15 mouse cellular contexts compared by ENCODE assay signal in the genomic region with DNA sequence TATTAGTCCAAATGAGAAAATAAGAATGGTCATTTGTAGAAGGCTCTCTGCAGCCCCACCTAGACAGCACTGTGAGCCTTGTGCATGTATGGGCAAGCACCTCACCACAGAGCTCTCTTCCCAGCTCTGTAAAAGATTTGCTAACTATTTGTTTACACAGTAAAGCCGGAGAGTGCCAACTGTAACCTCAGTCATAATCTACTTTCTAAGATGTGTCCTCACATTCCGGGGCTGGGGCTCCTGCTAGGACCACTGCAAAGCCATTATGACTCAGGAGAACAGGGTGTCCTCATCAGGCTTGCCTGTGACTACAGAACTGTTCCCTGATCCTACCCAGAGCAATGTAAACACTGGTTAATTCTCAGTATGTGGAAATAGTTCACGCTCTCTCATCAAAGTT. TPM values are rescaled to one million over a fixed set of nuclear protein-coding genes. Genes with fewer than 3 reads are reported as not detected.
DNase-seq lines count a peak whose midpoint lies in the region; ATAC-seq and TF ChIP-seq lines count a peak whose summit lies in the region.
"Had no signal": no experiment of that assay in that cellular context is flagged by ENCODE, and none has a peak within 500 bp of the region (broad histone marks: within the 10 kb centered on the region; RNA-seq: fewer than 3 reads in every experiment).

No protein-coding gene starts in this region.

- 0 out of 2 replicates have a peak overlapping the region, but pooled peaks have one; percentile 10 for H3K27ac ChIP-seq in liver, embryonic 12.5 days
- H3K27ac ChIP-seq in liver, embryonic 11.5 days (ENCODE audit: low read depth, low read length) = no peak overlapping the region
- no peak overlapping the region for H3K27ac ChIP-seq in intestine, embryonic 14.5 days (ENCODE audit: low read depth)
- H3K27ac ChIP-seq in liver, embryonic 14.5 days = no peak overlapping the region
- H3K27ac ChIP-seq in stomach, embryonic 15.5 days = no peak overlapping the region
- H3K27ac ChIP-seq: embryonic facial prominence, embryonic 12.5 days; forebrain, embryonic 15.5 days; midbrain, embryonic 15.5 days had no signal

- no peaks in the 10 kb centered on the region for H3K9me3 ChIP-seq in liver, embryonic 12.5 days (replicated peaks)
- H3K9me3 ChIP-seq in liver, embryonic 11.5 days (ENCODE audit: control insufficient read depth, low read length) = no peaks in the 10 kb centered on the region
- H3K9me3 ChIP-seq in intestine, embryonic 14.5 days (ENCODE audit: control insufficient read depth, low read length) = no peaks in the 10 kb centered on the region
- no peaks in the 10 kb centered on the region for H3K9me3 ChIP-seq in liver, embryonic 14.5 days (ENCODE audit: control insufficient read depth, low read length)
- no peaks in the 10 kb centered on the region for H3K9me3 ChIP-seq in stomach, embryonic 15.5 days
- H3K9me3 ChIP-seq: embryonic facial prominence, embryonic 12.5 days; forebrain, embryonic 15.5 days; midbrain, embryonic 15.5 days had no signal

- no peak overlapping the region for H3K9ac ChIP-seq in liver, embryonic 12.5 days
- H3K9ac ChIP-seq in liver, embryonic 11.5 days (ENCODE audit: low read depth, low read length) = no peak overlapping the region
- H3K9ac ChIP-seq in intestine, embryonic 14.5 days (ENCODE audit: low read length) = no peak overlapping the region
- no peak overlapping the region for H3K9ac ChIP-seq in liver, embryonic 14.5 days (replicated peaks)
- H3K9ac ChIP-seq in stomach, embryonic 15.5 days = no peak overlapping the region
- H3K9ac ChIP-seq: embryonic facial prominence, embryonic 12.5 days; forebrain, embryonic 15.5 days; midbrain, embryonic 15.5 days had no signal

- no peaks in the 10 kb centered on the region for H3K36me3 ChIP-seq in liver, embryonic 12.5 days
- no peaks in the 10 kb centered on the region for H3K36me3 ChIP-seq in liver, embryonic 11.5 days (ENCODE audit: control insufficient read depth, insufficient read depth, low read length)
- H3K36me3 ChIP-seq in intestine, embryonic 14.5 days (ENCODE audit: control insufficient read depth, insufficient read depth, low read length) = no peaks in the 10 kb centered on the region
- H3K36me3 ChIP-seq in liver, embryonic 14.5 days (replicated peaks; ENCODE audit: control insufficient read depth, insufficient read depth, low read depth) = no peaks in the 10 kb centered on the region
- no peaks in the 10 kb centered on the region for H3K36me3 ChIP-seq in stomach, embryonic 15.5 days
- H3K36me3 ChIP-seq: embryonic facial prominence, embryonic 12.5 days; forebrain, embryonic 15.5 days; midbrain, embryonic 15.5 days had no signal

- intact Hi-C loops in left cerebral cortex, postnatal 36 days (cut with DNase I) = no loop called here

- no peak for TF ChIP-seq CTCF in liver, embryonic 14.5 days (IDR thresholded peaks at IDR 0.05; ENCODE audit: low read depth)

- H3K4me1 ChIP-seq in liver, embryonic 12.5 days = peaks cover 13% of the 10 kb centered on the region
- H3K4me1 ChIP-seq in liver, embryonic 11.5 days (replicated peaks; ENCODE audit: control insufficient read depth, insufficient read depth, low read length) = 0 out of 2 replicates have a peak, but pooled peaks cover under 1% of the 10 kb centered on the region
- H3K4me1 ChIP-seq in intestine, embryonic 14.5 days (replicated peaks; ENCODE audit: control insufficient read depth, insufficient read depth, low read length) = no peaks in the 10 kb centered on the region; the same call in 1 of the 2 replicates
- H3K4me1 ChIP-seq in liver, embryonic 14.5 days (replicated peaks; ENCODE audit: control insufficient read depth in 2 of 2, insufficient read depth in 2 of 2, low read length in 1 of 2) = peaks cover 4 to 7% of the 10 kb centered on the region in 2 experiments; a peak in 3 of 4 replicates
- 0 out of 2 replicates have a peak, but pooled peaks cover 4% of the 10 kb centered on the region for H3K4me1 ChIP-seq in stomach, embryonic 15.5 days
- H3K4me1 ChIP-seq: embryonic facial prominence, embryonic 12.5 days; midbrain, embryonic 15.5 days had no signal

- H3K27me3 ChIP-seq in liver, embryonic 12.5 days (replicated peaks) = peaks cover 4% of the 10 kb centered on the region; the same call in 1 of the 2 replicates
- H3K27me3 ChIP-seq in liver, embryonic 11.5 days (replicated peaks; ENCODE audit: control insufficient read depth, insufficient read depth, low read length) = no peaks in the 10 kb centered on the region
- H3K27me3 ChIP-seq in intestine, embryonic 14.5 days (replicated peaks; ENCODE audit: control insufficient read depth, insufficient read depth, low read length) = no peaks in the 10 kb centered on the region
- H3K27me3 ChIP-seq in liver, embryonic 14.5 days (ENCODE audit: control insufficient read depth, insufficient read depth, low read length) = no peaks in the 10 kb centered on the region
- no peaks in the 10 kb centered on the region for H3K27me3 ChIP-seq in stomach, embryonic 15.5 days (replicated peaks)
- H3K27me3 ChIP-seq: embryonic facial prominence, embryonic 12.5 days; forebrain, embryonic 15.5 days; midbrain, embryonic 15.5 days had no signal

- WGBS in liver, embryonic 12.5 days (ENCODE audit: insufficient replicate concordance) = 42% methylated on average over 3 of the region's 3 CpGs
- WGBS in liver, embryonic 11.5 days = 51% methylated on average over 3 of the region's 3 CpGs
- WGBS in intestine, embryonic 14.5 days = 28% methylated on average over 3 of the region's 3 CpGs
- WGBS in liver, embryonic 14.5 days (ENCODE audit: insufficient replicate concordance) = 50% methylated on average over 3 of the region's 3 CpGs
- WGBS in stomach, embryonic 15.5 days = 20% methylated on average over 3 of the region's 3 CpGs

- no peak for TF ChIP-seq EP300 in liver, embryonic 14.5 days (IDR thresholded peaks at IDR 0.05; ENCODE audit: low read depth)

- H3K4me2 ChIP-seq in liver, embryonic 12.5 days = no peak overlapping the region
- H3K4me2 ChIP-seq in liver, embryonic 11.5 days = no peak overlapping the region
- H3K4me2 ChIP-seq in intestine, embryonic 14.5 days (ENCODE audit: low read length) = no peak overlapping the region
- no peak overlapping the region for H3K4me2 ChIP-seq in liver, embryonic 14.5 days (ENCODE audit: low read depth)
- no peak overlapping the region for H3K4me2 ChIP-seq in stomach, embryonic 15.5 days
- H3K4me2 ChIP-seq: embryonic facial prominence, embryonic 12.5 days; forebrain, embryonic 15.5 days; heart, embryonic 11.5 days; midbrain, embryonic 15.5 days had no signal

- no peak overlapping the region for H3K4me3 ChIP-seq in liver, embryonic 12.5 days
- no peak overlapping the region for H3K4me3 ChIP-seq in liver, embryonic 11.5 days (ENCODE audit: low read depth, low read length)
- H3K4me3 ChIP-seq in intestine, embryonic 14.5 days (ENCODE audit: low read depth, low read length) = no peak overlapping the region
- H3K4me3 ChIP-seq in liver, embryonic 14.5 days (ENCODE audit: insufficient read depth in 1 of 2, low read depth in 2 of 2, low read length in 2 of 2) = no peak overlapping the region
- no peak overlapping the region for H3K4me3 ChIP-seq in stomach, embryonic 15.5 days (replicated peaks)
- H3K4me3 ChIP-seq: embryonic facial prominence, embryonic 12.5 days; forebrain, embryonic 15.5 days; midbrain, embryonic 15.5 days had no signal

- ATAC-seq in liver, embryonic 12.5 days = peak; percentile 49; the same call in 1 of the 2 replicates
- ATAC-seq in liver, embryonic 11.5 days (replicated peaks; ENCODE audit: low FRiP score) = no peak
- ATAC-seq in intestine, embryonic 14.5 days (replicated peaks; ENCODE audit: low FRiP score, low TSS enrichment, low read depth) = peak; percentile 47; the same call in 1 of the 2 replicates
- 0 out of 2 replicates have a peak, but pooled peaks have one; percentile 33 for ATAC-seq in liver, embryonic 14.5 days (ENCODE audit: insufficient read depth)
- ATAC-seq in stomach, embryonic 15.5 days (ENCODE audit: insufficient read depth, low FRiP score, low read depth) = peak; percentile 83
- ATAC-seq in CD4-positive, CD25-positive, alpha-beta regulatory T cell, adult 4 months = no peak
- ATAC-seq: forebrain, embryonic 15.5 days; midbrain, embryonic 15.5 days had no signal

- DNase-seq in liver, embryonic 11.5 days (ENCODE audit: low spot score) = no peak
- DNase-seq in intestine, embryonic 14.5 days (ENCODE audit: low spot score) = no peak
- DNase-seq in liver, embryonic 14.5 days (ENCODE audit: low read depth in 3 of 3, low spot score in 3 of 3) = no peak
- DNase-seq in left cerebral cortex, postnatal 36 days (ENCODE audit: low spot score in 2 of 2) = no peak
- no peak for DNase-seq in cerebellum, adult 11 months
- DNase-seq: adrenal gland, postnatal 36 days; cerebellum, postnatal 36 days; right cerebral cortex, postnatal 4 days had no signal

RNA-seq across cellular contexts. Expression of gene Gclc, which starts 9.5 kb away (rescaled TPM):
- 44.5 and 45.0 TPM in 2 replicates for polyA plus RNA-seq in liver, embryonic 12.5 days (2016; fragmentation: Nextera tagmentation; extraction: Ambion mirVana)
- 29.7 and 32.8 TPM in 2 replicates for polyA plus RNA-seq in liver, embryonic 11.5 days (2014; fragmentation: Nextera tagmentation; extraction: Ambion mirVana)
- 15.3 and 16.4 TPM in 2 replicates for polyA plus RNA-seq in intestine, embryonic 14.5 days (2014; fragmentation: Nextera tagmentation; extraction: Ambion mirVana)
- polyA plus RNA-seq in liver, embryonic 14.5 days (2012; rRNA removed) = 24.1 and 30.9 TPM in 2 replicates
- polyA plus RNA-seq in liver, embryonic 14.5 days (2014; fragmentation: Nextera tagmentation; extraction: Ambion mirVana) = 26.6 and 31.8 TPM in 2 replicates
- polyA plus RNA-seq in stomach, embryonic 15.5 days (2015; fragmentation: Nextera tagmentation; extraction: Ambion mirVana) = 15.8 and 17.3 TPM in 2 replicates
- 10 to 100 TPM; 43.3 to 44.6 TPM for total RNA-seq in left cerebral cortex, postnatal 36 days (2021)
- polyA plus RNA-seq in CD4-positive, CD25-positive, alpha-beta regulatory T cell, adult 4 months (2017; shearing (Covaris generic)) = 10 to 100 TPM in 1 of 2 experiments, 1 to 10 TPM in 1; 6.5 to 11.0 TPM

Comparison
In these comparisons a context has a peak if more than half of its experiments do, and no peak if none do; other contexts are left out.
1. ATAC-seq: peak in liver, embryonic 12.5 days (single experiment), intestine, embryonic 14.5 days (single experiment), liver, embryonic 14.5 days (single experiment) and stomach, embryonic 15.5 days (single experiment); none in liver, embryonic 11.5 days (single experiment) and CD4-positive, CD25-positive, alpha-beta regulatory T cell, adult 4 months (single experiment).